Mouse (Mus musculus) bone marrow, adult 2 months (tissue): ENCODE results near the gene Sgsm2.

Source experiments
- CTCF ChIP-seq: fragments of 200-500 bp; IDR thresholded peaks from 2 replicates; pipeline ENCODE4 v1.5.1; 2011; ENCODE audit warnings: low read length, control low read depth; ENCODE audit not compliant: control insufficient read depth, insufficient read depth
- POLR2A ChIP-seq: fragments of 200-500 bp; IDR thresholded peaks from 2 replicates; pipeline ENCODE4 v1.6.1; 2011; ENCODE audit warnings: low read depth, mild to moderate bottlenecking, control low read depth, low read length, borderline replicate concordance; ENCODE audit not compliant: control insufficient read depth

- no peak for TF ChIP-seq CTCF
- no peak for TF ChIP-seq POLR2A
These were observed 92.7 kb downstream of the Sgsm2 start for GRCm38 (mm10) chr11:74804081-74804627.
